Mouse (Mus musculus) midbrain, embryonic 13.5 days (tissue): Measurements from ENCODE around the gene Gm28557. TPM values are rescaled to one million over a fixed set of nuclear protein-coding genes. Genes with fewer than 3 reads are reported as not detected.
"Not testable (repeated sequence)": the region's sequence is repeated elsewhere in the genome, so short reads cannot be mapped to it uniquely, and the experiment has no call there.

Experiments used
- ATAC-seq: fragments of 200-750 bp; cut with Nextera tagmentation; 2 replicates; pipeline ENCODE4 v1.8.0; 2017; ENCODE audit warnings: mild to moderate bottlenecking, moderate TSS enrichment, moderate library complexity
- H3K27ac ChIP-seq: fragments of 300-500 bp; sonication (generic); 2 replicates; pipeline ENCODE4 v1.5.1; 2015; ENCODE audit warnings: inconsistent platforms, mild to moderate bottlenecking, moderate library complexity
- H3K27me3 ChIP-seq: fragments of 300-500 bp; sonication (generic); 2 replicates; pipeline ENCODE4 v1.6.1; 2015; ENCODE audit warnings: mild to moderate bottlenecking, inconsistent platforms
- H3K36me3 ChIP-seq: fragments of 300-500 bp; sonication (generic); 2 replicates; pipeline ENCODE4 v1.6.1; 2015; ENCODE audit warnings: mild to moderate bottlenecking, inconsistent platforms
- H3K4me1 ChIP-seq: fragments of 300-500 bp; sonication (generic); replicated peaks from 2 replicates; pipeline ENCODE4 v1.6.1; 2015; ENCODE audit warnings: inconsistent platforms
- H3K4me2 ChIP-seq: fragments of 300-500 bp; sonication (generic); replicated peaks from 2 replicates; pipeline ENCODE4 v1.6.1; 2015; ENCODE audit warnings: moderate library complexity, mild to moderate bottlenecking, inconsistent platforms
- H3K4me3 ChIP-seq: fragments of 300-500 bp; sonication (generic); replicated peaks from 2 replicates; pipeline ENCODE4 v1.5.1; 2015; ENCODE audit warnings: mild to moderate bottlenecking, inconsistent platforms
- H3K9ac ChIP-seq: fragments of 300-500 bp; sonication (generic); replicated peaks from 2 replicates; pipeline ENCODE4 v1.6.1; 2015; ENCODE audit warnings: mild to moderate bottlenecking, inconsistent platforms
- H3K9me3 ChIP-seq: fragments of 300-500 bp; sonication (generic); 2 replicates; pipeline ENCODE4 v1.6.1; 2016; ENCODE audit warnings: mild to moderate bottlenecking, inconsistent platforms
- WGBS: fragments of 180-500 bp; shearing (Covaris S2); methylation state at CpG from one replicate; pipeline ENCODE4 v1.1.7; 2015; 5-methylcytosine and 5-hydroxymethylcytosine counted together
- polyA plus RNA-seq: library from polyadenylated mRNA; unstranded; fragments of >200 nt; fragmentation: Nextera tagmentation; extraction: Ambion mirVana; gene quantifications from 2 replicates; pipeline ENCODE4 v1.2.1, GENCODE M21; 2015

Gm28557 gene
- 2.0 and 3.0 TPM in 2 replicates for polyA plus RNA-seq

DNA sequence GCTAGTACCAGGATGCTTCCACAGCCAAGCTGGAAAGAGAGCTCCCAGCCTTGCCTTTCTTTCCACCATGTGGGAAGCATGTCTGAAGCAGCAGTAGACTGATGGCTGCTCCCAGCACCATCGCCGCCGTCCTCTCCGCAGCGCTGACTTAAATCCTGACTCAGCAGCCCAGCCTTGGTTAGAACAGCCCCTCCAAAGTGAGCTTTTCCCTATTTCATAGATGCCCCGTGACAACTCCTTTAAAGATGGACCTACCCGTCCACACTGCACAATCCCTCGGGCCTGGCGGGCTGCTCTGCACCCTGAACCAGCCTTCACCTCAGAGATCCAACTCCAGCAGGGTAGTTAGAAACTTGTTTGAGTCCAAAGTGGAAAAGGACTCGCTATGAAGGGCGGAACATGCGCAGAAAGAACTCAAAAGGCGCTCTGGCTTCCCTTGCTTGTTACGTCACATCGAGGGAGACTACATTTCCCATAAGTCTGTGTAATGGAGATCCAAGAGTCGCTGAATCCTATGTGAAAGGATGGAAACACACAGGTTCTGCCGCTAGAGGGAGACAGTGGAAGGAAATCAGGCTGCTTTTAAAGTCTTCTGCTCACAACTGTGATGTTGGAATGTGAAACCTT, at the start of gene Gm28557:
Gene Gm28557, minus strand, starts transcription at position 411 of the 627 bp plus-strand sequence.
- Histone ChIP-seq H3K4me1 (peaks cover 13% of the 10 kb centered on the region), H3K4me3 (peak within 1 kb of the TSS; percentile 59), H3K27ac (peak within 1 kb of the TSS; percentile 44; the same call in 1 of the 2 replicates), H3K9me3 (no peaks in the 10 kb centered on the region), H3K9ac (peak within 1 kb of the TSS; percentile 64), H3K4me2 (peak within 1 kb of the TSS; percentile 69), H3K36me3 (no peaks in the 10 kb centered on the region), H3K27me3 (no peaks in the 10 kb centered on the region)
- peak; percentile 97 for ATAC-seq
- WGBS: under 1% methylated on average over 17 of the region's 17 CpGs

DNA sequence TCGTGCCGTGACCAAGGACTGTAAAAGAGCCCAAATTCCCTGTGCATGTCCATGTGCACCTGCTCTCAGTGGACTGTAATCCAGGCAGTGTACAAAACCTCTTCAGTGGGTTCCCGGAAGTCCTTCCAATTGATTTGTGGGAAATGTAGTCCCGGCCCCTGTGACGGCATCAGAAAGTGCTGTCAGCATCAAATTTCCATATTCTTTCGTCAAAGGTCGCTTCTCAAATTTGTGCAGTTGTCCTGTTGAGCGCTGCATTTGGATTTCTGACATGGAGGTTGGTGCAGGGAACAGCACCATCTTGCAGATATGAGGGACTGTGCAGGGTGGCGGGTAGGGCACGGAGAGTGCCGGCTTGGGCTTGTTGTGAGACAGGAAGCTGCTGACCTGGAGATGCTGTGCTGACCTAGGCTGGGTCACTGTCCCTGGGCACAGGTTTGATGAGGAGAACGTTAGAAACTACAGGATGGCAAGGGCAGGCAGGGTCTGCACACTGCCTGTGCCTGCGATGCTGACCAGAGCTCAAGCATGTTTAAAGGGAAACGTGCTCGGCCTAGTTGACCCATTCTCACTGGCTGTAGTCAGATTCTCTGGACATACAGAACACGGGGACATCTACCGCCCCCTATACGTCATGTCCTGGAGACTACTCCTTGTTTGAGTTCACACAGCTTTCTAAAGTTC, 19.8 kb upstream of the Gm28557 start:
- H3K27ac ChIP-seq: peak overlapping the region; percentile 57
- 0% methylated on average over 18 of the region's 18 CpGs for WGBS
- ATAC-seq: peak; percentile 99

DNA sequence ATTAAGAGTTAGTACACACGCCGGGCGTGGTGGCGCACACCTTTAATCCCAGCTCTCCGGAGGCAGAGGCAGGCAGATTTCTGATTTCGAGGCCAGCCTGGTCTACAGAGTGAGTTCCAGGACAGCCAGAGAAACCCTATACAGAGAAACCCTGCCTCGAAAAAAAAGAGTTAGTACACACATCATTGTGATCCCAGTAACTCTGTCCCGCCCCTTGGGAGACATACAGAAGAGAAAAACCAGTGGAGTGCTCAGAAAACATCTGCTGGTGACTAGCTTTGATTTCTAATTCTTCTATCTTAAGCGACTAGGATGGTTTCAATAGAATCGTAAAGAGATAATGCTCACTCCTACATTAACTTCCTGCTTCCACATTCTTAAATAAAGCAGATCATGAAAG, 19.1 kb upstream of the Gm28557 start:
- Histone ChIP-seq H3K4me2 (peak overlapping the region; percentile 71), H3K4me3 (peak overlapping the region; percentile 66)
- WGBS: 81% methylated on average over 10 of the region's 10 CpGs
- not testable (repeated sequence) for H3K4me1 ChIP-seq, H3K36me3 ChIP-seq, H3K9ac ChIP-seq, H3K27ac ChIP-seq, H3K9me3 ChIP-seq, H3K27me3 ChIP-seq
- ATAC-seq: peak; percentile 28

More for the DNA sequence above, 19.8 kb upstream of the Gm28557 start:
- Histone ChIP-seq H3K9ac (peak overlapping the region; percentile 68), H3K4me2 (peak overlapping the region; percentile 71), H3K27me3 (no peaks in the 10 kb centered on the region), H3K4me1 (peaks cover 9% of the 10 kb centered on the region; the same call in 1 of the 2 replicates), H3K36me3 (no peaks in the 10 kb centered on the region), H3K9me3 (no peaks in the 10 kb centered on the region), H3K4me3 (peak overlapping the region; percentile 66)

DNA sequence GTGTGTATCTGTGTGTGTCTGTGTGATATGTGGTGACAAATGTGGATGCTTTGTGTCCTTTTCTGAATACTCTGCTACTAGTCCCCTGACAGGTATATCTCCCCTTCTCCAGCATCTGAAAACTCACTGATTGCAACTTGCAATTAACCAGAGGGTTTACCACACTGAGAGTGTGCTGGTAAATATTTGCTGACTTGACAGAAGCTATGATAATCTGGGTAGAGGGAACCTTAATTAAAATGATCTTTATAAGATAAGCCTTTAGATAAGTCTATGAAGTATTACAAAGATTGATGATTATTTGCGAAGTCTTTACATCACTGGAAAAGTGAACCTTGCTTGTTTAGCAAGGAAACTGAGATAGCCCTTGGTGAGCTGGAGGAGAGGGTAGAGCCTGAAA, 16.1 kb upstream of the Gm28557 start:
- 82% methylated on average over 1 of the region's 1 CpGs for WGBS
- Histone ChIP-seq H3K27me3 (no peaks in the 10 kb centered on the region), H3K4me3 (no peak overlapping the region)

DNA sequence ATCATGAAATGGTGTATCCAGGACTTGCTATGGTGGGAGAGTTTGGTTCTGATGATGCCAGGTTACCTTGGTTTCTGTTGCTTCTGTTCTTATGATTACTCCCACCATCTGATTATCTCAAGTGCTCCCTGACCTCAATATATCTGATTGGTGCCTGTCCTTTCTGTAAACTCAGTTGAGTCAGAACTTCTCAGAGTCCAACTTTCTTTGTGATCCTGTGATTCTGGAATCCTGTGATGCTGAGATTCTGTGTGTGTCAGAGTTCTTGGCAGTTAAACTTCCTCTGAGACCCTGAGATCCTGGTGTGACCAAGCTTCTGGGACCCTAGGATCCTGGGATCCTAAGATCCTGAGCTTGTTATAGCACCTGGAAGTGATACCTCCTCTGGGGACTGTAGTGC, 13.0 kb upstream of the Gm28557 start, which contains the start of gene Zfp759:
Gene Zfp759, plus strand, starts transcription at position 301 of the 400 bp plus-strand sequence.
- not testable (repeated sequence) for H3K27me3 ChIP-seq, H3K4me1 ChIP-seq, H3K9ac ChIP-seq, H3K9me3 ChIP-seq, H3K36me3 ChIP-seq, H3K4me2 ChIP-seq, ATAC-seq, H3K27ac ChIP-seq, H3K4me3 ChIP-seq

More for the DNA sequence above, 16.1 kb upstream of the Gm28557 start:
- H3K9ac ChIP-seq: no peak overlapping the region
- no peak overlapping the region for H3K4me2 ChIP-seq
- H3K27ac ChIP-seq: no peak overlapping the region
- peaks cover 9% of the 10 kb centered on the region; the same call in 1 of the 2 replicates for H3K4me1 ChIP-seq
- no peak for ATAC-seq
- no peaks in the 10 kb centered on the region for H3K9me3 ChIP-seq
- no peaks in the 10 kb centered on the region for H3K36me3 ChIP-seq

DNA sequence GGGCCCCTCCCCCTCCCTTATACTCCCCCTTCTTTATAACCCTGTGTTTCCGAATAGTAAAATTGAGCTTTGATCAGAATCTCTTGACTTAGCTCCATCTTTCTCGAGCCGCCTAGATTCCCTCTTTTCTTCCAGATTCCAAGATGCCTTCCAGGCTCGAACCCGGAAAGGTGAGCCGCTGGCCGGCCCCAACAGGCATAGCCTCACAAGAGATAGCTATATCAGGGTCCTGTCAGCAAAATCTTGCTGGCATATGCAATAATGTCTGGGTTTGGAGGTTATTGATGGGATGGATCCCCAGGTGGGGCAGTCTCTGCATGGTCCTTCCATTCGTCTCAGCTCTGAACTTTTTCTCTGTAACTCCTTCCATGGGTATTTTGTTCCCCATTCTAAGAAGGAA, 7.8 kb upstream of the Gm28557 start, which contains the start of gene Rslcan18:
Gene Rslcan18, minus strand, starts transcription at position 101 of the 400 bp plus-strand sequence.
- not testable (repeated sequence) for H3K27ac ChIP-seq, H3K4me1 ChIP-seq, H3K36me3 ChIP-seq, H3K4me3 ChIP-seq, H3K9ac ChIP-seq, H3K4me2 ChIP-seq, ATAC-seq, H3K27me3 ChIP-seq, H3K9me3 ChIP-seq
- WGBS: 90% methylated on average over 8 of the region's 8 CpGs

DNA sequence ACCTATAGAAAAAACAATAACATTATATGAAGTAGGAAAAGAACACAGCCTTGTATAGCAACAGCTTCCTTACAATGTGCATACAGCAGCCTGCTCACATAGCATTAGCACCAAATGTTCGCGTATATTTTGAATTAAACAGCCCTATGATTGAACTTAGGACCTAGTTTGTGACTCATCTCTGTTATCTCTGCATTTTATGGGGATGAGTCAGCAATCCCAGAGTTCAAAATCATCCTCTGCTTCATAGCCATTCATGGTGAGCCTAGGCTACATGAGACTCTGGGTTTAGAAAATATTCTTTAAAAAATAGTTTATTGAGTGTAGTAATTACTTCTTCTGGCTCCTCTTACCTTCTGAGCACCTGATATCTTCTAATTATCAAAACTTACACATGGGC, 4.9 kb upstream of the Gm28557 start:
- 91% methylated on average over 2 of the region's 2 CpGs for WGBS
- no peak overlapping the region for H3K4me2 ChIP-seq
- H3K36me3 ChIP-seq: no peaks in the 10 kb centered on the region
- H3K27ac ChIP-seq: no peak overlapping the region
- peaks cover 4% of the 10 kb centered on the region; the same call in 1 of the 2 replicates for H3K4me1 ChIP-seq
- H3K4me3 ChIP-seq: no peak overlapping the region
- no peak for ATAC-seq
- no peaks in the 10 kb centered on the region for H3K27me3 ChIP-seq
- H3K9ac ChIP-seq: no peak overlapping the region
- no peaks in the 10 kb centered on the region for H3K9me3 ChIP-seq

DNA sequence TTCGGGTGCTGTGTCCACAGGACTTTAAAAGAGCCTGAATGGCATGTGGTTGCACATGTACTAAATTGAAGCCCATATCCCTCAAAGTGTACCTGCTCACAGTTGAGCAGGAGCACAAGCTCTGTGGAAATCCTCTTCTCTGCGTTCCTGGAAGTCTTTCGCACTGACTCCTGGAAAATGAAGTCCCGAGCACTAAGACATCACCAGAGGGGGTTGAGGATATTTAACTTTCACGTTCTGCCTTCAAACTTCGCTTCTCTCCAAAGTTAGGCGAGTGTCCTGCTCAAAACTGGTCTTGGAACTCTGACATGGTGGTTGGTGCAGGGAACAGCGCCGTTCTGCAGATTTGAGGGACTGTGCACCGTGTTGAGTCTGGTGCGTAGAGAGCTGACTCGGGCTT, 3.7 kb upstream of the Gm28557 start:
- 80% methylated on average over 12 of the region's 12 CpGs for WGBS
- no peaks in the 10 kb centered on the region for H3K27me3 ChIP-seq
- ATAC-seq: no peak
- H3K27ac ChIP-seq: no peak overlapping the region
- no peak overlapping the region for H3K4me3 ChIP-seq
- H3K9ac ChIP-seq: no peak overlapping the region
- H3K4me1 ChIP-seq: peaks cover 13% of the 10 kb centered on the region
- no peaks in the 10 kb centered on the region for H3K9me3 ChIP-seq
- no peak overlapping the region for H3K4me2 ChIP-seq
- H3K36me3 ChIP-seq: no peaks in the 10 kb centered on the region

DNA sequence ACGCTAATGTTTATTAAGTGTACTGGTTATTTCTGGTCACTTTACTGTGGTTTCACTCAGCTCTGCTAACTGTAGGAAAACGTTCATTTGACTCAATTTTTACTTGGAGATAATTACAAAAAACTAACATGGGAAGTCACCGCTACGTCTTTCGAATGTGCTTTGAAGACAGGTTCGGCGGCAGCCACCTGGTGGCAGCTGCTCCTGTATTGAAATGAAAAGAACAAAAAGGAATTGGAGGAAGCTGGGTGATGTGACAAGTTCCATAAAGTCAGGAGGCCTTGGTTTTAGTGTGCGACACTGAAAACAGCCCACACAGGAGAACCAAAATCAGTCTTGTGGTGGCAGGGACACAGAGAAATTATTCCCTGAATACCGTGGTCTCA, 410 bp upstream of the Gm28557 start:
- peak overlapping the region; percentile 39; the same call in 1 of the 2 replicates for H3K9ac ChIP-seq
- no peaks in the 10 kb centered on the region for H3K9me3 ChIP-seq
- 4% methylated on average over 9 of the region's 9 CpGs for WGBS
- H3K36me3 ChIP-seq: no peaks in the 10 kb centered on the region
- no peaks in the 10 kb centered on the region for H3K27me3 ChIP-seq
- peak overlapping the region; percentile 59 for H3K4me3 ChIP-seq
- peaks cover 13% of the 10 kb centered on the region for H3K4me1 ChIP-seq
- H3K4me2 ChIP-seq: peak overlapping the region; percentile 69
- peak overlapping the region; percentile 44; the same call in 1 of the 2 replicates for H3K27ac ChIP-seq
- ATAC-seq: no peak

DNA sequence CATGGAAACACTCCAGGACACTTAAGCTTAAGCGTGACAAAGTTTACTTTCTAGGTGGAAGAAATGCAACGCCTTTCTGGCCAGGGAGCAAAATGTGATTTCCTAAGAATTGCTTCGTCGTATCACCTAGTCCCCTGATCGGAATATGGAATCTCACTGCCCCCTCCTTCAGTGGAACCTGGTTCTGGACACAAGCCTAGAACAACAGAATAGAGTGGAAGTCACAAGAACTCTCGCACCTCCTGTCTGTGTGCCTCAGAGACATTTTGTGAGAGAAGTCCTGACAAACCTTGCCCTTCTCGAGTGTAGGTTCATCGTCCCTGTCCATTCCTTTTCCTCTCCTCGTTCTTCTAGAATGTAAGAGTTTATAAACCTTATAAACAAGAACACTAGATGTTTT, 723 bp downstream of the Gm28557 start:
- 68% methylated on average over 9 of the region's 9 CpGs for WGBS
- ATAC-seq: no peak

DNA sequence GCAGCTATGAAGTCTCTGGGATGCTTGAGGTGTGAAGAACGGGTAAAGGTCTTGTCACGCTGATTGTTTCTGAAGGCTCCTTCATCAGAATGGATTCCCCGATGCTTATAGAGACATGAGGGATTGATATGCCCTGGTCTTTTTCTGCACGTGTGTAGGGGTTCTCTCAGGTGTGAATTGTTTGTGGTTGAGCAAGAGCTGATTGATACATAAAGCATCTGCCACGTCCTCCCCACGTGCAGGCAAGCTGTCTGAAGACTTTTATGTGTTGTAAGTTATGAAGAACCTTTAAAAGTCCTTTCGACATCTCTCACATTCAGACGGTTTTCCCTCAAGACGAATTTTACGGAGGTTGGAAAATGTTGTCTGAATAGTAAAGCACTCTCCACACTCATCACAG, 10.5 kb downstream of the Gm28557 start, which contains the start of gene Zfp708:
Gene Zfp708, minus strand, starts transcription at position 101 of the 400 bp plus-strand sequence.
- ATAC-seq: no peak
- Histone ChIP-seq H3K27ac (no peak within 1 kb of the TSS), H3K27me3 (no peaks in the 10 kb centered on the region), H3K4me1 (no peaks in the 10 kb centered on the region), H3K36me3 (no peaks in the 10 kb centered on the region), H3K9ac (no peak within 1 kb of the TSS), H3K9me3 (no peaks in the 10 kb centered on the region), H3K4me2 (no peak within 1 kb of the TSS), H3K4me3 (no peak within 1 kb of the TSS)
- WGBS: 91% methylated on average over 10 of the region's 10 CpGs

More for the DNA sequence above, 723 bp downstream of the Gm28557 start:
- H3K4me2 ChIP-seq: peak overlapping the region; percentile 69
- H3K4me1 ChIP-seq: peaks cover 13% of the 10 kb centered on the region
- H3K9ac ChIP-seq: peak overlapping the region; percentile 64
- no peaks in the 10 kb centered on the region for H3K9me3 ChIP-seq
- no peak overlapping the region for H3K27ac ChIP-seq
- H3K36me3 ChIP-seq: no peaks in the 10 kb centered on the region
- H3K4me3 ChIP-seq: peak overlapping the region; percentile 59
- H3K27me3 ChIP-seq: no peaks in the 10 kb centered on the region

DNA sequence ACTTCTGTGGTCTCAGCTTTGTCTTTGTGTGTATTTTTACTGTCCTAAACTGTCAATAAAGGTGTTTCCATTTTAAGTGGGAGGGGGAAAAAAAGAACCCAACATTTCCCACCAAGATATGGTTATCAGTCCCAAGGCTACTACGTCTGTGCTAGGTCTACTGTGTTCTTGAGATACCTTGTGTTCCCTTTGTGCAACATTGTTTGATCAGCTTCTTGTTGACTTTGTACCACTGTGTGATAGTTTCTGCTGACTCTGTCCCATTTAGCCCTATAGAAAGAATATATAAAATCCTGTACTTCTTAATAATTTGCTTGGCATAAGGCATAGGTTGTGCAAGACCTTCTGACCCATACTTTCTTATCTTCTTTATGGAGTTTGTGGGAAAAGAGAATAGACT, 18.2 kb downstream of the Gm28557 start:
- 87% methylated on average over 1 of the region's 1 CpGs for WGBS
- Histone ChIP-seq H3K9me3 (no peaks in the 10 kb centered on the region), H3K27me3 (no peaks in the 10 kb centered on the region), H3K27ac (no peak overlapping the region), H3K4me2 (no peak overlapping the region), H3K36me3 (no peaks in the 10 kb centered on the region), H3K4me1 (no peaks in the 10 kb centered on the region), H3K9ac (no peak overlapping the region), H3K4me3 (no peak overlapping the region)
- no peak for ATAC-seq
